Mouse (Mus musculus) kidney, adult 2 months (tissue): ENCODE measurements at regions not wholly inside any gene's neighbourhood (a gene's known extent, or its start where the extent isn't known, plus 50 kb on each side); places are given as distances from the start of the nearest gene placed in this dataset.

Experiments
- CTCF ChIP-seq: fragments of 200-500 bp; conservative IDR thresholded peaks from 2 replicates; pipeline ENCODE4 v1.5.1; 2011; ENCODE audit warnings: low read depth, mild to moderate bottlenecking, control low read depth, low read length, moderate library complexity, mixed read lengths; ENCODE audit not compliant: insufficient read depth, insufficient read length
- POLR2A ChIP-seq: fragments of 200-500 bp; IDR thresholded peaks from one replicate; pipeline ENCODE4 v1.6.1; 2011; ENCODE audit warnings: low read depth, low read length, control low read depth

DNA sequence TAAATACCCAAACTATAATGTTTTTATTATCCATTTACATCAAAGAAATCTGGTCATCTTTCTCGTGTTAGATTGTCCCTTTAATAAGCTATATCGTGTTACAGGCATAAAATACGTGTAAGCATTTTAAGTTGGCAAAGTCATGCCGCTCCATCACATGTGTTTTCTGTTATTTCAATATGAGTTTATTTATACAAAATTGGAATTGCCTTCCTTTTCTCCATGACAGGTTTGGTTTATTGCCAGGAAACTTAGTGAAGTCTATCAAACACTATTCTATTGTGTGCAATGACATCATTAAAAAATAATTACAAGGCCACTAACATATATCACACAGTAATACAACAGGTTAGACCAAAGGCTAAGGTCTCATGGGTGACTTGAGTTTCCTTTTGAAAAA lies 400.8 kb upstream of the Zic4 start:
- TF ChIP-seq CTCF (no peak), POLR2A (no peak)
